ENCODE assay signal across 29 mouse cellular contexts in the genomic region with DNA sequence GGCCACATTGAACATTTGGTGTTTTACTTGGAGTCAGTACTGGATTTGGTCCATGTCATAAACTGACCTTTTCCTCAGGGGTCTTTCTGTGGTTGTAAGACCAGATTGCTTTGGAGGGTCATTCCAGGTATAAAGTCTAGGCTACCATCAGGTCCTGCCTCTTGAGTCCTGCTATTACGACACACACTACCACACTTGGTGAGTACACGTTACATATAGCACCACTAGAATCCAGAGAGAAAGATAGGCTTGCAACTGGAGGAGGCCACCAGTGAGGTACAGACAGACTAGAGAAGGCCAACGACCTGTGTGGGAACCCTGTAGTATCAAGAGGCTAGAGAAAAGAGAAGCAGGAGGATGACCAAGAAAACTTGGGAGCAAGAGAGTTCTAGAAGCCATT.
"Had no signal": no experiment of that assay in that cellular context is flagged by ENCODE, and none has a peak within 500 bp of the region (broad histone marks: within the 10 kb centered on the region; RNA-seq: fewer than 3 reads in every experiment).

No protein-coding gene starts in this region.

- ATAC-seq: liver, embryonic 12.5 days; liver, postnatal 0 days; lung, postnatal 0 days; midbrain, embryonic 13.5 days; midbrain, embryonic 15.5 days; midbrain, embryonic 16.5 days had no signal

- H3K4me3 ChIP-seq: left cerebral cortex, adult 2 months; limb, embryonic 10.5 days; limb, embryonic 12.5 days; limb, embryonic 13.5 days; limb, embryonic 15.5 days; liver, embryonic 12.5 days; liver, embryonic 13.5 days; liver, embryonic 15.5 days; lung, embryonic 15.5 days; megakaryocyte, embryonic 14.5 days; midbrain, embryonic 10.5 days; midbrain, embryonic 12.5 days; midbrain, embryonic 13.5 days; midbrain, embryonic 15.5 days; myocyte; neural tube, embryonic 12.5 days; neural tube, embryonic 13.5 days had no signal

- H3K36me3 ChIP-seq: limb, embryonic 10.5 days; limb, embryonic 12.5 days; limb, embryonic 13.5 days; limb, embryonic 15.5 days; liver, embryonic 12.5 days; liver, embryonic 13.5 days; liver, embryonic 15.5 days; lung, embryonic 15.5 days; midbrain, embryonic 10.5 days; midbrain, embryonic 12.5 days; midbrain, embryonic 13.5 days; midbrain, embryonic 15.5 days; neural tube, embryonic 12.5 days; neural tube, embryonic 13.5 days had no signal

- H3K27ac ChIP-seq: left cerebral cortex, adult 2 months; limb, embryonic 10.5 days; limb, embryonic 12.5 days; limb, embryonic 13.5 days; limb, embryonic 15.5 days; liver, embryonic 12.5 days; liver, embryonic 13.5 days; liver, embryonic 14.5 days; liver, embryonic 15.5 days; lung, embryonic 15.5 days; macrophage; midbrain, embryonic 10.5 days; midbrain, embryonic 12.5 days; midbrain, embryonic 13.5 days; midbrain, embryonic 15.5 days; neural tube, embryonic 12.5 days; neural tube, embryonic 13.5 days had no signal

- H3K4me2 ChIP-seq: limb, embryonic 12.5 days; limb, embryonic 13.5 days; limb, embryonic 15.5 days; liver, embryonic 11.5 days; liver, embryonic 12.5 days; liver, embryonic 13.5 days; liver, embryonic 15.5 days; lung, embryonic 14.5 days; lung, embryonic 15.5 days; midbrain, embryonic 12.5 days; midbrain, embryonic 13.5 days; midbrain, embryonic 15.5 days; neural tube, embryonic 12.5 days; neural tube, embryonic 13.5 days had no signal

- H3K9ac ChIP-seq: limb, embryonic 12.5 days; limb, embryonic 13.5 days; limb, embryonic 15.5 days; liver, embryonic 12.5 days; liver, embryonic 13.5 days; liver, embryonic 14.5 days; liver, embryonic 15.5 days; liver, postnatal 0 days; lung, embryonic 14.5 days; lung, embryonic 15.5 days; midbrain, embryonic 12.5 days; midbrain, embryonic 13.5 days; midbrain, embryonic 15.5 days; neural tube, embryonic 12.5 days; neural tube, embryonic 13.5 days had no signal

- DNase-seq: left cerebral cortex, postnatal 4 days; liver; liver, embryonic 13.5 days; liver, postnatal 0 days; lung, embryonic 14.5 days; lung, postnatal 10 days; lung, postnatal 4 days; midbrain, embryonic 14.5 days had no signal

- H3K27me3 ChIP-seq: limb, embryonic 12.5 days; limb, embryonic 13.5 days; limb, embryonic 15.5 days; liver, embryonic 12.5 days; liver, embryonic 13.5 days; liver, embryonic 15.5 days; lung, embryonic 15.5 days; megakaryocyte, embryonic 14.5 days; midbrain, embryonic 12.5 days; midbrain, embryonic 13.5 days; midbrain, embryonic 15.5 days; neural tube, embryonic 12.5 days; neural tube, embryonic 13.5 days had no signal

- H3K4me1 ChIP-seq: midbrain, embryonic 10.5 days; midbrain, embryonic 12.5 days; midbrain, embryonic 13.5 days; midbrain, embryonic 15.5 days; neural tube, embryonic 12.5 days; neural tube, embryonic 13.5 days had no signal

- H3K9me3 ChIP-seq: limb, embryonic 10.5 days; limb, embryonic 12.5 days; limb, embryonic 13.5 days; limb, embryonic 15.5 days; liver, embryonic 12.5 days; liver, embryonic 13.5 days; liver, embryonic 15.5 days; lung, embryonic 15.5 days; megakaryocyte, embryonic 14.5 days; midbrain, embryonic 10.5 days; midbrain, embryonic 12.5 days; midbrain, embryonic 13.5 days; midbrain, embryonic 15.5 days; neural tube, embryonic 12.5 days; neural tube, embryonic 13.5 days had no signal
